Mouse (Mus musculus): ENCODE data around the gene Fam129c. TPM values are rescaled to one million over a fixed set of nuclear protein-coding genes. Genes with fewer than 3 reads are reported as not detected.

The Fam129c gene
- total RNA-seq, 2 experiments from 2014 or later: 1.6 to 2.7 TPM

DNA sequence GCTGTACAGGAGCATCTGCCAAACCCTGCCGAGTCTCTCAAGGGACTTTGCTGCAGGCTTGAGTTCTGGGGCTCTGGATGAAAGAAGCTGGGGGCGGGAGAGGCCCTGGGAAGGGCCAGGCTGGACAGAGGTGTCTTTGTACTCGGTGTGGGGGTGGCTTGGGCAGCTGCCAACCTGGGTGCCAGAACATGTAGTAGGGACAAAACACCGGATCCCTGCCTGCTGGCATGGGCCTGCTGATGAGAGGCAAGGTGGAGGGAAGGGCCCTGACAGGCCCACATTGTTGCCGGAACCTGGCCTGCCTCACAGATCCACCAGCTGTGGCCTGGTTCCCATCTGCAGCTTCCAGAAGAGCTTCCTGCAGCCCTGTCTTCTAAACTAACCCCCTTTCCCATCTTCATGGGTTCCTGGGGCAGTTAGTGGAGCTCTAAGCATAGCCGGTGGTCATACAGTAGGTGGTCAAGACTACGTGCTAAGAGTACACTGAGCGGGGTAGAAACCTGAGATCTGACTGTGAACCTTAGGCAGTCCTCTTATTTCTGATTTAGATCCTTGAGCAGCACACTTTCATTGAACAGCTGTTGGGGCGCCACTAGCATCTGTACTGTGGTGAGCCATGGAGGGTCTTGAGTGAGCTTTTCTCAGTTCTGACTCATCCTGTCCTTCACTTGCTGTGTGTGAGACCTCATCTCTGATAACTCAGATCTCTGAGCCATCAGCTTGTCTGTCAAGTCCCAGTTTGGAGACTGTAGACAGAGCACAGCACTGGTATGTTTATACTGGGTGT is 24.4 kb upstream of the Fam129c start:
- intact Hi-C loops (cut with DNase I): no loop called here
- DNase-seq: peak; percentile 72 to 81

DNA sequence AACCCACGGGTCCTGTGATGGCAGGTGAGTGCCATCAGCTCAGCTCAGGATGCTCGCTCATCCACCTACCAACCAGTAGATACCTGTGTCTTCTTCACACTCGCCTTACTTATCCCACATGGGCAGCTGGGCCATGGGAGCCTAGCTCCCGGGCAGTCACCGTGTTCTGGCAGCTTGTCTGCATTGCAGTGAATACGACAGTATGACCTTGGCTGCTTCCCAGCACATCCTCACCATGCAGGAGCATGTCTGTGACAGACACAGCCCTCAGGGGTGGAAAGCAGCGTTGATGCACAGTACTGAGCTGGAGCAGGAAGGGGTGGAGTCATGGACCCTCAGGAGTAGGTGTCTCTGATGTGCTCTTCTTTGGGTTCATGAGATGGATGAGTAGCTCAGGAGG is 23.0 kb upstream of the Fam129c start:
- intact Hi-C loops (cut with DNase I): no loop called here
- DNase-seq: peak in 1 of 2 experiments; percentile 48

GRCm38 (mm10) chr8:71575020-71575419 is 22.4 kb upstream of the Fam129c start:
- intact Hi-C loops (cut with DNase I): no loop called here

DNA sequence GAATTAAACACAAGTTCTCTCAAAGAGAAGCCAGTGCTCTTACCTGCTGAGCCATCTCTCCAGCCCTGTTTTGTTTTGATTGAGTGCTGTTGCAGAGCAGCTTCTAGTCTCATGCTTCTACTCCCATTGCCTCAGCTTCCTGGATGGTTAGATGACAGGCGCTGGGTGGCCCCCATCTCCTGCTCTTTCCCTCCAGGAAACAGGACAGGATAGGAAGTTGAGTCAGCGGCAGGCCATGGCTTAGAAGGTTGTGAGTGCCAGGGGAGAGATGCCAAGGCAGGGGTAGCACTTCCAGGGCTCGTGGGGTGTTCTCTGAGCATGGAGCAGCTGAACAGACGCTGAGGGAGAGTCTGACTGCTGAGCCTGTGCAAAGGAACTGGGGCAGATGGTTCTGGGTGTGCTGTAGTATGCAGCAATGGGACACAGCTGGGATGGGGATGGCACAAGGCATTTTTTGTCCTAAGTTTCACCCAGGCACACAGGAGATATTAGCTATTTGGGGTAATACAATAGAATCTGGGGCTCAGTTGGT is 19.5 kb upstream of the Fam129c start:
- DNase-seq: no peak
- intact Hi-C loops (cut with DNase I): no loop called here

More at GRCm38 (mm10) chr8:71575020-71575419, 22.4 kb upstream of the Fam129c start:
- DNase-seq: no peak

- no peak for DNase-seq
- intact Hi-C loops (cut with DNase I): no loop called here
These were observed 18.4 kb upstream of the Fam129c start for GRCm38 (mm10) chr8:71579009-71579408.

GRCm38 (mm10) chr8:71579476-71579875 is 18.0 kb upstream of the Fam129c start:
- intact Hi-C loops (cut with DNase I): no loop called here
- DNase-seq: peak; percentile 63 to 78

DNA sequence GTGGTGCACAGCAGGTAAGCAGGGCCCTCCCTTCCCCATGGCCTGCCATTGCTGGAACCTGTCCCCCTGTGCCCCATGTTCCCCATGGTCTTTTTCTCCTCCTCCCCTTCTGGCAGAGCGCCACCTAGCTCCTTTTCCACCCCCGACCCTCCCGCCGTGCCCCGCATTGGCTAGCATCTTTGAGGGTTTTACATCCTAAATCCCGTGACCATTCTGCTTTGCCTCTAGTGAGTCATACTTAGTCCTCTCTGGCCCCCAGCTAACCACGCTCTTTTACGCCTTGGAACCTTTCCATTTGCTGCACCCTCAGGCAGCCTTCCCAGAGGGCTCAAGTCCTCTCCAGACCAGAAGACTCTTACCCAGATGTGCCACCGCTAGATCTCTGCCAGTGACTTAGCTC is 17.2 kb upstream of the Fam129c start:
- no peak for DNase-seq
- intact Hi-C loops (cut with DNase I): no loop called here

GRCm38 (mm10) chr8:71586891-71587290 is 10.6 kb upstream of the Fam129c start:
- intact Hi-C loops (cut with DNase I): no loop called here
- DNase-seq: peak; percentile 55 to 68

GRCm38 (mm10) chr8:71588762-71589161 is 8.7 kb upstream of the Fam129c start:
- DNase-seq: no peak
- intact Hi-C loops (cut with DNase I): no loop called here

DNA sequence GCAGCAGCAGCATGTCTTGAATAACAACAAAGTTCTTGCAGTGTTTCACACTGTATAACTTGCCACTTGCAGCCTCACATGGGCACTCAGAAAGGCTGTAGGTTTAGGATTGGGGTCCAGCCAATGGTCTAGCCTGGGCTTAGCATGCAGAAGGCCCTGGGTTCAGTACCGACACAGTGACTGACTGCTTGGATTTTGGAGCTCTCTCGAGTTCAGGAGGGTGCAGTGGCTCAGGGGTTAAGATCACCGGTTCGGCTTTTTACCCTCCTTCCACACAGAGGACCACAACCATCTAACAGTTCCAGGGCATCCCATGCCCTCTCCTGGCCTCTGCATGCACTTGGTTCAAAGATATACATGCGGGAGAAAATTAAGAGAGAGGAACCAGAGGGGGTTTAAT is 6.4 kb upstream of the Fam129c start:
- intact Hi-C loops (cut with DNase I): no loop called here
- DNase-seq: no peak

GRCm38 (mm10) chr8:71591471-71592373 is 5.7 kb upstream of the Fam129c start, which contains the start of gene Pgls:
Gene Pgls (plus strand): TSS chr8:71592176.
- peak; percentile 96 to 98 for DNase-seq
- intact Hi-C loops (cut with DNase I): no loop called here

GRCm38 (mm10) chr8:71592374-71593170 is 4.9 kb upstream of the Fam129c start:
- peak; percentile 80 to 82 for DNase-seq
- intact Hi-C loops (cut with DNase I): no loop called here

- intact Hi-C loops (cut with DNase I): no loop called here
- DNase-seq: no peak
These were observed 3.7 kb upstream of the Fam129c start for GRCm38 (mm10) chr8:71593556-71594323.

DNA sequence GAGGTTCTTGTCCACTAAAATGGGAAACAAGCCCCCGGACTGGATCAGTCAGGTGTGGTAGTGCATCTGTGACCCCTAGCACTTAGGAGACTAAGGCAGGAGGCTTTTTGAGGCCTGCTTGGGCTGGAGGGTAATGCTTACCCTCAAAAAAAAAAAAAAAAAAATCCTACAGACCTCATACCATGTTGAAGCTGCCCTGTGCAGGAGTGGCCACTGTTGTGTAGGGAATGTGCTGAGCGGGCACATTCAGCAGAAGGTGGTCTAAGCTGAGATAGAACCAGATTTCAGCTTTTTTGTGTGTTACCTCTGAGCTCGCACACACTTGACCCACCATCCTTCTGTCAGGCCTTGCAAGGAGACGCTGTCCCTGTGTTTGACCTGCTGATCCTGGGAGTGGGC is 3.1 kb upstream of the Fam129c start:
- intact Hi-C loops (cut with DNase I): no loop called here

DNA sequence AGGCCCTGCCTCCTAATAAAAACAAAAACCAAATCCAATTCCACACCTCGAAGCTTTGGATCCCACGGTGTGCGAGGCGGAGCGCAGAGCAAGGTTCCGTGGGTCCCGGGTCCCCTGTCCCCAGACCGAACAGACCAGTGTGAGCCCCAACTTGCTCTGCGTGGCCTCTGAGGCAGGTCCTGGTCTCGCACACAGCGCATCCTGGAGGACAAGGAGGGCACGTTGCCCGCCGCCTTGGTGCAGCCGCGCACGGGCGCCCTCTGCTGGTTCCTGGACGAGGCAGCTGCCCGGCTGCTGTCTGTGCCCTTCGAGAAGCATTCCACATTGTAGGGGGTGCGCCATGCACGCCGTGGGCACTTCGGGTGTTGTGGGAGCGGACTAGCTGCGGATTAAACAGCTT is 1.6 kb upstream of the Fam129c start:
- intact Hi-C loops (cut with DNase I): loop anchor here (1.0 to 5.0 kb wide), 3 partner anchors 35 to 154 kb away; no protein-coding TSS in a partner anchor
- peak; percentile 93 to 96 for DNase-seq

More for the DNA sequence above, 3.1 kb upstream of the Fam129c start:
- no peak for DNase-seq

DNA sequence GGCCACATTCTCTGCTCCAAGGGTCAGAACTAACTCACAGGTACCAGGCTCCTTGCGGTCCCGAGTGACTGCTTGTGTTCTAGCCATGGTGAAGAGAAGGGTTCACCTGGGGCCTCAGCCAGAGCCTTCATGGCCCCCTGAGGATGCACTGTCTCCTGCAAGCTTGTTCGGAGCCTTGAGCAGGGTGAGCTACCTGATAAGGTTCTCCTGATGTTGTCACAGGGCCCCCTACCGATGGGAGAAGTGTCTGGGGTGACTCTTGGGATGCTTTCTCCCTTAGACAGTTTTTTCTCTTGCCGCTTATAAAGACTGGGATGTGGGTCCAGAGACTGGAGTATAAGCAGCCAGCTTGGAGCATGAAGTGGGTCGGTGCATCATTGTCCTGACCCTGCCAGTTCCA is 1.1 kb upstream of the Fam129c start:
- no peak for DNase-seq
- intact Hi-C loops (cut with DNase I): loop anchor here (1.0 to 5.0 kb wide), 3 partner anchors 35 to 154 kb away; no protein-coding TSS in a partner anchor

- no peak for DNase-seq
- intact Hi-C loops (cut with DNase I): loop anchor here (1.0 to 5.0 kb wide), 3 partner anchors 35 to 154 kb away; no protein-coding TSS in a partner anchor
These were observed 650 bp upstream of the Fam129c start for GRCm38 (mm10) chr8:71596798-71597197.

DNA sequence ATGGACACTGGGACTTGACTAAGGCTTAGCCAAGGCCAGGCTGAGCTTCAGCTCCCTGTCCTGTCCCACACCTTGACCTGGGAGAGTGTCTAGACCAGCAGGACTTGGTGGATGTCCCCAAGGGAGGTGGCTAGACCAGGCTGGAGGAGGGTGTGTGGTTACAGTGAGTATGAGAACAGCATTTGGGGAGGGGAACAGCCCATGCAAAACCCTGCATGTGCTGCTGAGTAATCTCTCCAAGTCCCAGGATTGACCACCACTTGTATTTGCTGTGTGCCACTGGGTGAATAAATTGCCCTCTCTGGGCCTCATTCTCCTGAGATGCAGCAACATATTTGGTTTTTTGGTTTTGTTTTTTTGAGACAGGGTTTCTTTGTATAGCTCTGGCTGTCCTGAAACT is 927 bp downstream of the Fam129c start:
- intact Hi-C loops (cut with DNase I): loop anchor here (5.0 kb wide), 1 partner anchor 156 kb away; no protein-coding TSS in a partner anchor
- no peak for DNase-seq

- intact Hi-C loops (cut with DNase I): loop anchor here (5.0 kb wide), 1 partner anchor 157 kb away; no protein-coding TSS in a partner anchor
- no peak for DNase-seq
These were observed 1.4 kb downstream of the Fam129c start for GRCm38 (mm10) chr8:71598841-71599240.

Data from heart, postnatal 14 days (tissue).